Mouse (Mus musculus): ENCODE measurements around the gene Clec2e.

Gene Clec2e

GRCm38 (mm10) chr6:129058013-129058412, 42.7 kb downstream of the Clec2e start:
- DNase-seq (ENCODE audit: low spot score in 2 of 2): no peak

DNA sequence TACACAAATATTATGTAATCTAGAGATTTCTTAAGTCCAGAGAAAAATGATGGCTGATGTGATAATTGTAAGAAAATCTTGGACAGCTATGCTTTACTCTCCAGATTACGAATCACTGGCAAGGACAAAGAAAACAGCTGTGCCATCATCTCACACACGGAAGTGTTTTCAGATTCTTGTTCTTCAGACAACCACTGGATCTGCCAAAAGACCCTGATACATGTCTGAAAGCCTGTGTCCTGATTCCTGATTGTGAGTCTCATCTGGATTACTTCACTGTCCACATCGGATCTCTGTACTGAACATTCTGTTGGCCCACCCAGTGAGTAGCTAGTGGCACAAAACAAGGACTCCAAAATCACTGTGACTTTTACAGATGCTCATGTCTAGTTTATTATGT, 44.5 kb downstream of the Clec2e start:
- no peak for DNase-seq (ENCODE audit: low spot score in 2 of 2)

- no peak for DNase-seq (ENCODE audit: low spot score in 2 of 2)
Measured at GRCm38 (mm10) chr6:129051731-129052130, 49.0 kb downstream of the Clec2e start.

DNA sequence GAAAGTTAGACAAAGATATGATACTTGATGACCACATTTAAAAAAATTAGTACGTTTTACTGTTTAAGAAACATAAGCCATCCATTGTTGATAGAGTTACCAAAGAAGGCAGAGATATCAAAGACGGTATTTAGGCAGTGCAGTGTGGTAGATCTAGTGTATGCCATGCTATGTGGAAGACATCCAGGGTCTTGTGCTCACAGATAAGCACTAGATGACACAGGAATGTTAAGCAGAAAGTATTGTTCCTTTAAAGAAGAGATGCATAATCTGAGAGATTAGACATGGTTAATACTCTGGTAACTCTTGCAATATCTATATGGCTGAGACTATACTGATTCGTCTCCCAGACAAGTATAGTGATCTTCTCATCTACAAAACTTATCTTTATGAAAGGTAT, 49.6 kb downstream of the Clec2e start:
- DNase-seq (ENCODE audit: low spot score in 2 of 2): no peak

DNA sequence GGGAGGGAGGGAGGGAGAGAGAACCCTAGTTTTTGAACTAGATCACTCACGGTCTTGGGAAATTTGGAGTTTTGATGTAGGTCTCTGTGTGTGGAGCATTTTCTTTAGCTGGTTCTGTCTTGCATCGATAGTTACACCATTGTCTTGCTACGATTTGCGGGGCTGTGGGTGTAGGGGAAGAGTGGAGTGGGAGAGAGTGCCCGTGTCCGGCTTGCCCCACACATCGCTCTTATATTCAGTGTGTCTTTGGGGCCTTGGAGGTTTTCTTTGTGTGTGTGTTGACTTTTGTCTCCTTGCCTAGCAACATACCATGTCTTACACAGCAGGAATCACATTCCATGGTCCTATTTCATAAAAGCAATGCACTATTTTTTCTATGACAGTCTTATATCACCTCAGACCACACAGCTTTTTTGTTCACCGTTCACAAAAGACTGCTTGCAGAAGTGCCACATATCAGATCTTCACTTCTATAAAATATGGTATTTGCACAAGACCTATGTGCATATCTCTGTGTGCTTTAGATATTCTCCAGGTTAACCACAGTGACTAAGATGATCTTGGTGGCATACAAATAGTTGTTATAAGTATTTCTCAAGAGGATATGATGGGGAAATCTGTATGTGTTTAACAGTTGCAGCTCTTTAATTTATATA, 51.0 kb downstream of the Clec2e start:
- no peak for DNase-seq (ENCODE audit: low spot score in 2 of 2)

- peak; percentile 14 to 30 for DNase-seq (ENCODE audit: low spot score in 2 of 2)
Measured at GRCm38 (mm10) chr6:129048857-129049473, 51.7 kb downstream of the Clec2e start.

- DNase-seq (ENCODE audit: low spot score in 2 of 2): no peak
Measured at GRCm38 (mm10) chr6:129048381-129048780, 52.3 kb downstream of the Clec2e start.

DNA sequence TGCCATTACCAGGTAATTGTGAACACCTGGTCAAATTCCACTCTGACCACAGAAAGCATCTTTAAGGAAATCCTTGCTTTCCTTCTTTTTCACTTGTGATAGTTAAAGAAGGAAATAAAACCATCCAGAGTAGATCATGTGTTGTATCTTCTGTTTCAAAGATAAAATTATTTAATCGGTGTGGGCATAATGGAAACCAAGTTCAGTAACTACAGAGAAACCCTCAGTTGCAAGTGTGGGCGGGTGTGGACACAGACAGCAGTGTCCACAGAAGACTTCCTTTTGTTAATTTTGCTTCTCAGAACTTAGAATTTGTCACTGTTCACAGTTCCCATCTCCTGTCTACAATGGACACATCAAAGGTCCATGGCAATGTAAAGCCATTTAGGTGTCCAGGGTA, 55.1 kb downstream of the Clec2e start, which contains the start of gene Klrb1f:
Gene Klrb1f (plus strand): TSS at position 301 of the 400 bp plus-strand sequence.
- DNase-seq (ENCODE audit: low spot score in 2 of 2): no peak

DNA sequence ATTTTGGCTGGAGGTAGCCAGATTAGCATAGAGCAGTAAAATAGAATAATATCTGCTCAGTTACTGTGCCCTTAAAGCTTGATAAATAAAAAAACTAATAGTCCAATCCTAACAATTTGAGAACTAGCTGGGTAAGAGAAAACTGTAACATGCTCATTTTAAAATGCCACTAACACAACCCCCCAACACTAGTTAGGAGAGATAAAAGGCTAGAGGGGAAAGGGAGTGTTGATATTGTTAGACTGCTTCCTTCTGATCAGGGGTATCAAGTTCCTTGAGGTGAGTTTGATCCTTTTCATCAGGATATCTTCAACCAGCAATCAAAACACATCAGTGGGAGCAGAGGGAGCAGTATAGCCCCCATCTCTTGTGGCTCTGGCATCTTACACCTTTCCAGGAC, 58.2 kb downstream of the Clec2e start:
- no peak for DNase-seq (ENCODE audit: low spot score in 2 of 2)
